Mouse (Mus musculus) brain, adult 2 months (tissue): ENCODE results near the gene Ces1e.

Experiments used
- DNase-seq: peaks from one replicate; pipeline ENCODE4 v3.0.0; 2011; ENCODE audit warnings: low read depth, low spot score

Gene Ces1e

DNA sequence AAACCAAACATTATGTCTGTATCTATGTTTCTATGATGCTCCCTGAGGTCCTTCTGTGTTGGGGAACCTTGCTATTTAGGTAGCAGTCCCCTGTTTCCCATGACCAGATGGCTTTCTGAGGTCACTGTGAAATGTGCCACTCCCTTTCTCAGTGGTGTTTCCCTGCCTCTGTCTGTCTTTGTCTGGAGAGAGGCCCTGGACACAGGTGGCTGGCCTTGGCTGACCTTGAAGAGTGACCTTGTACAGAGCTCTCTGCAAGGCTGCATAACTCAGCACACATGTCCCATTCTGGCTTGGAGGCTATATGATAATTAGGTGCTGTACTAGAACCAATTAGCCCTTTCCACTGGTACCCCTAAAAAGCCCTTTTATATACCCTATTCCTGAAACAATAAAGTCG lies 52.8 kb downstream of the Ces1e start:
- no peak for DNase-seq

DNA sequence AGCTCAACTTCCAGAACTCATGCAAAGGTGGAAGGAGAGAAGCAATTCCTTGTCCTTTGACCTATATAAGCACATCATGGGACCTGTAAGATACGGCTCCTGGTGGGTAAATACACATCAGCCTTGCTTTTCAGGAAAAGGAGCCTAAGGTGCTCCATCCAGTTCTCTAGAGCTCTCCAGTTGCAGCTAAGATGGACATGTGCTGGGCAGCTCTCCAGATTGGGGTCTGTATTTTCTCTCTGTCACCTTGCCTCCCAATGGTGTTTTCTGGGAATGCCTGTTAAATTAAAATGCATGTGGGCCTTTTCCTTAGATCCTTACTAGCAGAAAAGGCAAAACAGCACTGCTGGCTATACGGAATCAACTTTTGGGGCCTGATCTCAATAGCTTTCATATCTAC lies 54.9 kb downstream of the Ces1e start:
- no peak for DNase-seq

DNA sequence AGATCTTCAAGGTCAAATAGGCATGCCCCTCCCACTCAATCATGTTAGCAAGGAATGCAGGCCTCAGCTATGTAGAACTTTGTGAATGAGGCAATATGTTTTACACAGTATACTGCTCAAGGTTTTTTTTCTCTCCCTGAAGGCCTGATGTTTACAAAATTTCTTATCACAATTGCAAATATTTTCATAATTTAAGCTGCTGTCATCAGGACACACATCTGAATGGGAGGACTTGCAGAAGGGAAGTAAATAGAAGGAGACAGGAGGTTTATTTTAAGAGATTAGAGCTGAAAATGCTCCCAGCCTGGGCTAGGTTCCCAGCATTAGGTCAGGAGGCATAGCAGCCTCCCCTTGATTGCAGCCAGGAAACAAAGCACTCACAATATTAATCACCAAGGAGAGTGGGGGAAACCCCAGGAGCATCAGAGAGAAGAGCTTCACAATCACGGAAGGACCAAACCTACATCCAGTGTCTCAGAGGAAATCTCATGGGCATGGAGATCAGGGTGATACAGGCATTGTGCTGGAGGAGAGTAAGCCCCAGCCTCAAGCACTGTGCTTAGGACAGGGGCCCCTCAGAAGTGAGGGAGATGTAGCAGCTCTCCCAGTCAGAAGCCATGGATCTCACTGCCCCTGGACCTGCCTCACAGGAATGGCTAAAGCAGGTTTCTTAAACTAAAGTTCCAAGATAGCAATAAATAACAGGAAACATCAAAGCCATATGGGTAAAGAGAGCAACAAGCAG lies 57.4 kb downstream of the Ces1e start:
- DNase-seq: peak; percentile 6

DNA sequence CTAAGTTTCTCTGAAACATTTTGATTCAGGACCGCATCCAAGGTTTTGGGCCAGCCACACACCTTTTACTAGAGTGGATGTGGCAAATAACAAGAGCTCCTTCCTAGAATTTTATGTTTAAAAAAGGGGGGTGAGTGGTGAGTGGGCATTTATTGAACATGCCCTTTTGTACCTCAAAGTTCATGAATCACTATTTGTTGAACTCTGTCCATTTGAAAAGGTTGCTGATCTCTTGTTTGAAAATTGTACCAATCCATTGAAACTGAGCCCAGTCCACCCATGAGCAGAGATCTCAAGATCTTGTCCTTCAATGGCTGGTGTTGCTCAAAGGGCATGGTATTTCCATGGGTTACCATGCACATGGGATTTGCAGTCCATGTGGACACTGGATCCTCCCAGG lies 66.1 kb downstream of the Ces1e start:
- no peak for DNase-seq

DNA sequence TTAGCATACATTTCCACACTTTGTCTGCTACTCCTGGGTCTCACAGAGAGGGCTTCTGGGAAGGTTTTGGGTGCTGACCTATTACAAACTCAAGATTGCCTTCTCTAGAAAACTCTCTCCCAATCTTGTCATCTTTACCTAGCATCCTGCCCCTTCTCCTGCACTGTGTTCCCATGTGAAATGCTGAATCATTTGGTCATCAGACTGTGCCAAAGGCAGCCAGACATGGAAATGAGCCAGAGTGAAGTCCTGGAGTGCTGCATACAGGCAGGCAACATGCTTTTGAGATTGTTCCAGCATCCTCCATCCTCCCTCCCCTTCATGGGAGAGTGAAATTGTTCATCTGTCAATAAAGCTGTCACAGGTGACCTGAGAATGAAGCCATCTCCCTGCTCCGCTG lies 78.0 kb downstream of the Ces1e start:
- DNase-seq: no peak
